Mouse (Mus musculus): ENCODE measurements around the gene Chchd10. TPM values are rescaled to one million over a fixed set of nuclear protein-coding genes. Genes with fewer than 3 reads are reported as not detected.

Chchd10 gene
- 417 TPM for polyA plus RNA-seq (2015; fragmentation: Illumina TruSeq; extraction: RNeasy Lipid Tissue Mini Kit (QIAGEN cat#74804); ENCODE audit: low read depth, low replicate concordance)

DNA sequence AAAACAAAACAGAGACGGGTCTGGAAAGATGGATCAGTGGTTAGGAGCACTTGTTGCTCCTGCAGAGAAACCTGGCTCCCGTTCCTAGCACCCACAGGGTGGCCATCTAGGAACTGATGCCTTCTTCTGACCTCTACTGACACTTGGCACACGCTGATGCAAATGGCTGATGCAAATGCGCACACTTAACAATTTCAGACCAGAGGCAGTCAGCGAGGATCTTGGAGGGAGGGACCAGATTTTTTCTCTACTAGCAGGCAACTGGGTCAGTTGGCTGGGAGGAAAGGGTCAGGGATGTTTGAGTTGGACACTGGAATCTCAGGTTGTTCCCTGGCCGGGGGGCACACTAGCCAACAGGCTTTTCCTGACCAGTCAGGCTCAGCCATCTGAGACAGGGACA lies at the start of gene Chchd10:
Gene Chchd10, plus strand, starts transcription at position 240 of the 400 bp plus-strand sequence.

DNA sequence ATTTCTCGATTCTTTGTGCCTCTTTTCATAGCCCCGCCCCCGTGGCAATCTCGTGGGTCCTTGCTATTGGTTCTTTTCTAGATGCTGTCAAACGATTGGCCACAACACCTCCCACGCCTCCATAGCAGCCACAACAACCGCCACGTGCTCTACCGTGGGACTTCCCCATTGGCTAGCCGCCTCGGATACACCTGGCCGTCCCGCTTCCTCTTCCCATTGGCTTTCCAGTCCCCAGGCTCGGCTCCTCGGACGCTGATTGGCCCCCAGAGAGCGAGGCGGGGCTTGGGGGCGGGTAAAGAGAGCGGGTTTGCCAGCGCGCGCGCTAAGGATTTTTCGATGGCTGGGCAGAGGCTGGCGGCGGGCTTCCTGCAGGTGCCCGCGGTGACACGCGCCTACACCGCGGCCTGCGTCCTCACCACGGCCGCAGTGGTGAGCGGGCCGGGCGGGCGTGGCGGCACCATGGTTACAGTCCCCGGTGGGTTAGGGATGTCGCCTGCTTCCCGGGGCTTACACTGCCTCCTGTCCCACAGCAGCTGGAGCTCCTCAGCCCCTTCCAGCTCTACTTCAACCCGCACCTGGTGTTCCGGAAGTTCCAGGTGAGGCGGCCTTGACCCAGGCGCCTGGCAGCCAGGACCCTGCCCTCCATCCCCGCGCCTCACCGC lies 39.7 kb upstream of the Chchd10 start, which contains the start of gene Derl3:
Gene Derl3, plus strand, starts transcription at position 325 of the 662 bp plus-strand sequence.

GRCm38 (mm10) chr10:75921026-75921725 lies 11.8 kb upstream of the Chchd10 start, which contains the start of gene Smarcb1:
Gene Smarcb1, minus strand, starts transcription at chr10:75921617.

GRCm38 (mm10) chr10:75935680-75936541 lies 3.0 kb downstream of the Chchd10 start, which contains the start of gene Mmp11:
Gene Mmp11, minus strand, starts transcription at chr10:75936496.

DNA sequence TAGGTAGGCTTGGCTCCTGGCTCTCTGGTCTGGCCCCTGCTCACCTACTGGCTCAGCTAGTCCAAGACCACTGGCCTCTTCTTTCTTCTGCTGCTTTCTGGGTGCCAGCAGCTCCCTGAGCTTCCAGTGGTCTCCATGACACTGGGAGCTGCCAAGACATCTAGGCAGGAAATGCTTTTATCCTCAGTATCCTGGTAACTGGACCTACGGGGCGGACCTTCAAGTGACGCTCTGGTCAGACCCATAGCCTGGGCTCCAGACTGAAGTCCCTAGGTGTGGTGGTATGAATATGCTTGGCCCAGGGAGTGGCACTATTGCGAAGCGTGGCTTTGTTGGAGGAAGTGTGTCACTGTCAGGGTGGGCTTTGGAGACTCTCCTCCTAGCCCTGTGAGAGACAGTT lies 7.6 kb downstream of the Chchd10 start, which contains the start of gene Gm867:
Gene Gm867, minus strand, starts transcription at position 153 of the 400 bp plus-strand sequence.

DNA sequence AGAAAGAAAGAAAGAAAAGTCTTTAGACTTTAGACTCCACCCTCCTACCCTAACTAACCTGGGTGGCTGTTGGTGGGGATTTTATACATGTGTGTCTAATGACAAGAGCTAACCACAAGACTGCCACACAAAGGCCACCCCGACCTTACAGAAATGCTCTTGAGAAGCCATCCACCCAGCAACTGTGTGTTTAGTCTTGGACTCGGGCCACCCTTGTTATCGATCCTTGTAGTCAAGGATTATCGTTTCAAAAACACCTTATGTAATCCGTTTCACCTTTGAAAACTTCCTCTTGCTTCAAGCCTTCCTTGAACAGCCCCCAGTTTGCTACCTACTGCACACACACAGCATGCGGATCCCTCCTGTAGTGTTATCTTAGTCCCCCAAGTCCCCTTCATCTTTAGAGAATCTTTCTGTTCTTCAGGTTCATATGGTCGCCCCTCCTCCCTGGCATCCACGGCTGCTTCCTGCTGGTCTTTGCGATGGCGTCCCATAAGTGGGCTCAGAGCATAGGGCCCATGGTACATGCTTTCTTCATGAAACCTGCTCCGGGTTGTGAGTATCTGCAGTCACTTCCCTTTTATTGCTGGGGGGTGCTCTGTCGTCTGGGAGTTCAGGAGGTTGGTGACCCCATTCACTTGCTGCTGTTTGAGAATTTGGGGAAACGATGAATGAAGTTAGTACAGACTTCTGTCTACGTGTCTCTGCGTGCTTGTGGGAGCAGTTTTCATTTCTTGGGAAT lies 10.0 kb downstream of the Chchd10 start, which contains the start of gene Vpreb3:
Gene Vpreb3, plus strand, starts transcription at position 322 of the 742 bp plus-strand sequence.

GRCm38 (mm10) chr10:75954381-75954811 lies 21.5 kb downstream of the Chchd10 start, which contains the start of gene Gm5134:
Gene Gm5134, plus strand, starts transcription at chr10:75954514.

Other genes with a start within 250 kb of the Chchd10 start
- 29.4 TPM for gene Cabin1, start 168.8 kb upstream of the Chchd10 start, polyA plus RNA-seq (2015; fragmentation: Illumina TruSeq; extraction: RNeasy Lipid Tissue Mini Kit (QIAGEN cat#74804); ENCODE audit: low read depth, low replicate concordance)
- 156 TPM for gene Ddt, start 159.7 kb upstream of the Chchd10 start, polyA plus RNA-seq (2015; fragmentation: Illumina TruSeq; extraction: RNeasy Lipid Tissue Mini Kit (QIAGEN cat#74804); ENCODE audit: low read depth, low replicate concordance)
- gene Gm20441, start 152.2 kb upstream of the Chchd10 start, polyA plus RNA-seq (2015; fragmentation: Illumina TruSeq; extraction: RNeasy Lipid Tissue Mini Kit (QIAGEN cat#74804); ENCODE audit: low read depth, low replicate concordance): not detected
- 5.8 TPM for gene Gstt3, start 151.7 kb upstream of the Chchd10 start, polyA plus RNA-seq (2015; fragmentation: Illumina TruSeq; extraction: RNeasy Lipid Tissue Mini Kit (QIAGEN cat#74804); ENCODE audit: low read depth, low replicate concordance)
- 28.5 TPM for gene Gstt1, start 134.5 kb upstream of the Chchd10 start, polyA plus RNA-seq (2015; fragmentation: Illumina TruSeq; extraction: RNeasy Lipid Tissue Mini Kit (QIAGEN cat#74804); ENCODE audit: low read depth, low replicate concordance)
- gene Gstt4, start 110.6 kb upstream of the Chchd10 start, polyA plus RNA-seq (2015; fragmentation: Illumina TruSeq; extraction: RNeasy Lipid Tissue Mini Kit (QIAGEN cat#74804); ENCODE audit: low read depth, low replicate concordance): not detected
- 4.0 TPM for gene Gstt2, start 95.7 kb upstream of the Chchd10 start, polyA plus RNA-seq (2015; fragmentation: Illumina TruSeq; extraction: RNeasy Lipid Tissue Mini Kit (QIAGEN cat#74804); ENCODE audit: low read depth, low replicate concordance)
- gene Mif, start 72.9 kb upstream of the Chchd10 start, polyA plus RNA-seq (2015; fragmentation: Illumina TruSeq; extraction: RNeasy Lipid Tissue Mini Kit (QIAGEN cat#74804); ENCODE audit: low read depth, low replicate concordance): 528 TPM
- gene Derl3, start 39.7 kb upstream of the Chchd10 start, polyA plus RNA-seq (2015; fragmentation: Illumina TruSeq; extraction: RNeasy Lipid Tissue Mini Kit (QIAGEN cat#74804); ENCODE audit: low read depth, low replicate concordance): 2.9 TPM
- 82.4 TPM for gene Smarcb1, start 11.5 kb upstream of the Chchd10 start, polyA plus RNA-seq (2015; fragmentation: Illumina TruSeq; extraction: RNeasy Lipid Tissue Mini Kit (QIAGEN cat#74804); ENCODE audit: low read depth, low replicate concordance)
- gene Mmp11, start 3.4 kb downstream of the Chchd10 start, polyA plus RNA-seq (2015; fragmentation: Illumina TruSeq; extraction: RNeasy Lipid Tissue Mini Kit (QIAGEN cat#74804); ENCODE audit: low read depth, low replicate concordance): 2.2 TPM
- 1.7 TPM for gene Gm867, start 7.5 kb downstream of the Chchd10 start, polyA plus RNA-seq (2015; fragmentation: Illumina TruSeq; extraction: RNeasy Lipid Tissue Mini Kit (QIAGEN cat#74804); ENCODE audit: low read depth, low replicate concordance)
- not detected for gene Vpreb3, start 9.9 kb downstream of the Chchd10 start, polyA plus RNA-seq (2015; fragmentation: Illumina TruSeq; extraction: RNeasy Lipid Tissue Mini Kit (QIAGEN cat#74804); ENCODE audit: low read depth, low replicate concordance)
- not detected for gene Gm5134, start 21.4 kb downstream of the Chchd10 start, polyA plus RNA-seq (2015; fragmentation: Illumina TruSeq; extraction: RNeasy Lipid Tissue Mini Kit (QIAGEN cat#74804); ENCODE audit: low read depth, low replicate concordance)
- gene Zfp280b, start 99.5 kb downstream of the Chchd10 start, polyA plus RNA-seq (2015; fragmentation: Illumina TruSeq; extraction: RNeasy Lipid Tissue Mini Kit (QIAGEN cat#74804); ENCODE audit: low read depth, low replicate concordance): 10.4 TPM
- not detected for gene Slc5a4b, start 177.8 kb downstream of the Chchd10 start, polyA plus RNA-seq (2015; fragmentation: Illumina TruSeq; extraction: RNeasy Lipid Tissue Mini Kit (QIAGEN cat#74804); ENCODE audit: low read depth, low replicate concordance)
- gene Slc5a4a, start 214.3 kb downstream of the Chchd10 start, polyA plus RNA-seq (2015; fragmentation: Illumina TruSeq; extraction: RNeasy Lipid Tissue Mini Kit (QIAGEN cat#74804); ENCODE audit: low read depth, low replicate concordance): not detected